Mouse (Mus musculus) bone marrow, adult 2 months (tissue): Measurements from ENCODE around the gene AW822073. TPM values are rescaled to one million over a fixed set of nuclear protein-coding genes. Genes with fewer than 3 reads are reported as not detected.

Experiments
- H3K27ac ChIP-seq: fragments of 200-500 bp; 2 replicates; pipeline ENCODE4 v1.5.1; 2012; ENCODE audit warnings: low read depth, mild to moderate bottlenecking, control low read depth, inconsistent platforms, low read length; ENCODE audit not compliant: control insufficient read depth, poor library complexity, insufficient read depth
- H3K4me1 ChIP-seq: fragments of 200-500 bp; 2 replicates; pipeline ENCODE4 v1.6.1; 2011; ENCODE audit warnings: low read length; ENCODE audit not compliant: control insufficient read depth, insufficient read depth
- H3K4me3 ChIP-seq: fragments of 200-500 bp; replicated peaks from 2 replicates; pipeline ENCODE3; 2011; ENCODE audit warnings: mild to moderate bottlenecking, low read depth, low read length, control low read depth; ENCODE audit not compliant: control insufficient read depth
- CTCF ChIP-seq: fragments of 200-500 bp; IDR thresholded peaks from 2 replicates; pipeline ENCODE4 v1.5.1; 2011; ENCODE audit warnings: low read length, control low read depth; ENCODE audit not compliant: control insufficient read depth, insufficient read depth
- POLR2A ChIP-seq: fragments of 200-500 bp; IDR thresholded peaks from 2 replicates; pipeline ENCODE4 v1.6.1; 2011; ENCODE audit warnings: low read depth, mild to moderate bottlenecking, control low read depth, low read length, borderline replicate concordance; ENCODE audit not compliant: control insufficient read depth
- WGBS: fragments of 180-500 bp; shearing (Covaris S2); methylation state at CpG from one replicate; pipeline ENCODE4 v1.1.7; 2018; 5-methylcytosine and 5-hydroxymethylcytosine counted together
- polyA plus RNA-seq: library from polyadenylated mRNA; stranded (reverse); fragments of >200 nt; gene quantifications from 2 replicates; pipeline ENCODE4 v1.2.4, GENCODE M21; 2011; ENCODE audit warnings: low replicate concordance; ENCODE audit not compliant: missing spikeins, insufficient read depth, insufficient read length

Gene AW822073
- polyA plus RNA-seq, 1 experiment = not detected

DNA sequence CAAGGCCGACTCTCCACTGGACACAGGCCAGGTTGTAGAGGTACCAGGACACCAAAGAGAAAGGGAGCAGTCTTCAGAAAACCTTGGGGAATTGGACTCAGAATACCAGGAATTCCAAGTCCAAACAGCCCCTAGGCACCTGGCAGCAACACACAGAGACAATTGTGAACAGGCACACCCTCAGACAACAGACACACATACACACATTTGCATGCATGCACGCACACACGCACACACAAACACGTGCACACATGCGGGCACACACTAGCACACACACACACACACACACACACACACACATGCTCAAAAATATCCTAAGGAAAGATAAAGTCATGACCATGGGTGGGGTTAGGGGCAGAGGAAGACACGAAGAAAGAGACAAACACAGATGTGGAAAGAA is 4.0 kb downstream of the AW822073 start:
- 78% methylated on average over 6 of the region's 6 CpGs for WGBS

DNA sequence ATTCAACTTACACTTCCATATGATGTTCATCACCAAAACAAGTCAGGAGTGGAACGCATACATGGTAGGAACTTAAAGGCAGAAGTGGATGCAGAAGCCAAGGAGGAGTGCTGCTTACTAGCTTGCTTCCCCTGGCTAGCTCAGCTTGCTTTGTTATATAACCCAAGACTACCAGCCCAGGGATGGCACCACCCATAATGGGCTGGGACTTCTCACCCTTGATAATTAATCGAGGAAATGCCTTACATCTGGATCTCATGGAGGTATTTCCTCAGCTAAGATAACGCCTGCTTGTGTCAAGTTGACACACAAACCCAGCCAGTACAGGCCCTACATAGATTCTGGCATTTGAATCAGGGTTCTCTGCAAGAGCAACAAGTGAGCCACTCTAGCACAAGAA is 7.4 kb downstream of the AW822073 start:
- TF ChIP-seq POLR2A = no peak
- no peak for TF ChIP-seq CTCF
- 78% methylated on average over 3 of the region's 3 CpGs for WGBS
- Histone ChIP-seq H3K4me3 (no peak overlapping the region), H3K4me1 (no peaks in the 10 kb centered on the region), H3K27ac (no peak overlapping the region)

More for the DNA sequence above, 4.0 kb downstream of the AW822073 start:
- TF ChIP-seq CTCF (no peak), POLR2A (no peak)
- no peak overlapping the region for H3K27ac ChIP-seq
- no peaks in the 10 kb centered on the region for H3K4me1 ChIP-seq
- no peak overlapping the region for H3K4me3 ChIP-seq

DNA sequence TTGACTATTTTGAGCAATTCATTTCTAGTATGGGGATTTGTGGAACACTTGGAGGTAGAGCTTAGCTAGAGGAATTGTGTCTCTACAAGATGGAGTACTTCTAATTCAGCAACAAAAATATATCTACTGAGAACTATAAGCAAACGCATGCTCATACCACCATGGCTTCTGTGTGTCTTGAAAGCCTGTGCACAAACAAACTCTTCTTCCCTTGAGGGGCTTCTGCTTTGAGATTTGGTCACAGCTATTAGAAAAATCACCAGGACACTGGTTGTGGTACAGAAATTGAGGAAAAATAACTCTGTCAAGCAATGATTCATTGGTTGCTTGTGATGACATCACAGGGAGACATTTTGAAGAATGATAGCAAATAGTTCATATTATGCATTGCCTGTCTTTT is 9.4 kb downstream of the AW822073 start:
- WGBS = 76% methylated on average over 1 of the region's 1 CpGs
- Histone ChIP-seq H3K27ac (no peak overlapping the region), H3K4me1 (no peaks in the 10 kb centered on the region), H3K4me3 (no peak overlapping the region)
- no peak for TF ChIP-seq CTCF
- no peak for TF ChIP-seq POLR2A

DNA sequence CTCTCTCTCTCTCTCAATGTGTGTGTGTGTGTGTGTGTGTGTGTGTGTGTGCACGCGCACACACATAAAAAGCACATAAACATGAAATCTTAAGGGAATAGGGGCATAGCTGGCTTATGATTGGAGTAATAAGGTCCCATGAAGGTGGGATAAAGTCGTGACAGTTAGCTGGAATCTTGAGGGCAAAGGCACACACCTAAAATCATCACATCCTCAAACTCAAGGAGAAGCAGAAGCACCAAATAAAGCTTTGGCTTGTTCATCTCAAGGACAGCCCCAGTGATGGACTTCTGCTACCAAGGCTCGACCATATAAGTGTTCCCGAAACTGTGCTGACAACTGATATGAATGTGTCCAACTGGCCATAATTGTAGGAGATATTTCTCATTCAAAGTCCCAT is 9.8 kb downstream of the AW822073 start:
- no peak overlapping the region for H3K4me3 ChIP-seq
- H3K4me1 ChIP-seq = no peaks in the 10 kb centered on the region
- TF ChIP-seq CTCF (no peak), POLR2A (no peak)
- WGBS = 72% methylated on average over 5 of the region's 5 CpGs
- no peak overlapping the region for H3K27ac ChIP-seq

DNA sequence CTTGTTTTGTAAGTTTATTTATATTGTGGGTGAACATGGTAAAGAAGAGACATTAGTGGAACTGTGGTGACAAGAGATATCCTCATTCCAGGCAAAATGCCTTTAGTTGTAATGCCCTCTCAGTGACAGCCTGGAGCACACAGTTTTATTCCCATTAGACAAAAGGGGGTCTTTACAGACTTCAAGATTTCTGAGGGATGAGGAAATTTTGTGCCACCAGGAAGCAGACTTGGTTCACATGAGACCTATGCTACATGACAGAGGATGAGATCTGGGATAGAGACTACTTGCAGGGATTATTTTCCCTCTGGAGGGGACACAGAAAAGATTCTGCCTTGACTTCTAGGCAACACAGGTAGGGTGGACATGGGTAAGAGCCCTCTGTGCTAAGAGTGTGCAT is 10.2 kb downstream of the AW822073 start:
- H3K4me1 ChIP-seq = no peaks in the 10 kb centered on the region
- no peak for TF ChIP-seq POLR2A
- no peak overlapping the region for H3K4me3 ChIP-seq
- no peak overlapping the region for H3K27ac ChIP-seq

DNA sequence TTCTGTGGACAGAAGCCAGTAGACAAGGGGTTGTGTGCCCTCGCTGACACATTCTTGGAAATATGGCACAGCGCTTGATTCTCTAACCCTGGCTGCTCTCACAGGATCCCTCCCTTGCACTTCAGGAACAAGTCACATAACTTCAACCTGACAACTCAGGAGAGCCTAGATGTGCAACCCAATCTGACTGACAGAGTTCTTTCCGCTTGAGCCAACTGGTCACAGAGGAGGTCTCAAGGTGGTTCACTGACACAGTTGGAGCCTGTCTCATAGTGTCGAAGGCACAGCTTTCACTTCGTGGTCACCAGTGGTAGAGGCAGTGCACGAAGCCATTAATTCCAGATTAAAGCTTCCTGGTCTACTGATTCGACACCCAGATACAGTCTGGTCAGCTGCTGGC is 12.5 kb downstream of the AW822073 start:
- no peaks in the 10 kb centered on the region for H3K4me1 ChIP-seq
- no peak for TF ChIP-seq POLR2A
- TF ChIP-seq CTCF = no peak
- no peak overlapping the region for H3K27ac ChIP-seq
- 66% methylated on average over 7 of the region's 7 CpGs for WGBS
- no peak overlapping the region for H3K4me3 ChIP-seq

DNA sequence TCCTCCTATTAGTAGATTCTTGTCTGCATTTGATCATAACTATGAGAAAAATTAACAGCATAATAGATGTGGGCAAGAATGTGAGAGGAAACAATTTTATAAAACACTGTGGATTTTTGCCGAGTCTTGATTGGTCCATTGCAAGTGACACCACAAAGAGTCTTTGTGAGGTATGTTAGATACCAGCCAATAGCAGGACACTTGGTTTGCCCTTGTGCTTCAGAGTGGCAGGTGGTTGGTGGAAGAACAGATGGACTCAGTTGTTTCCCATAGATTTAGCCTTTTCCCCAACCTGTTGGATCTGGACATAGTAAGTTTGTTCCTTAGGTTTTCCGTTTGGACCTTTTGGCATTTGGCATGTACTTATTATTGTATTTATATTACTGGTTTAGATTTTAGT is 13.5 kb downstream of the AW822073 start:
- Histone ChIP-seq H3K4me3 (no peak overlapping the region), H3K4me1 (no peaks in the 10 kb centered on the region)

DNA sequence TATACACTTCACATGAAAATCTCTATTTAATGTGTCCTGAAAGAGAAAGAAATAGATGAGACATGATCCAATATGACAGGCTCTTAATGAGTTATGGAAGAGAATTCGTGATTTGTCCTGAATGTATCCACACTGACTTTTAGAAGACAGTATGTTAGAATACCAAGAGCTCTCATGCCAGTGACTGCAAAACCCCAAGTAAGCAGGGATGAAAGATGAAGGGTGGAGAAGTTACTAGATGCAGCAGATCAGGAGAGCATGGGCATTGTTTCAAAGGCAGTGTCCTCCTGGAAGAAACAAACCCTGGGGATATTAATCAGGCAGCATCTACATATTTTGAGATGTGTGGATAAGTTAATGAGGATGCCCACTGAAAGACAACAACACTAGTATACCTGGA is 14.2 kb downstream of the AW822073 start:
- Histone ChIP-seq H3K27ac (no peak overlapping the region), H3K4me3 (no peak overlapping the region), H3K4me1 (no peaks in the 10 kb centered on the region)
- WGBS = 56% methylated on average over 1 of the region's 1 CpGs
- TF ChIP-seq POLR2A (no peak), CTCF (no peak)

More for the DNA sequence above, 13.5 kb downstream of the AW822073 start:
- H3K27ac ChIP-seq = no peak overlapping the region
- WGBS = 81% methylated on average over 2 of the region's 2 CpGs
- TF ChIP-seq CTCF = no peak
- TF ChIP-seq POLR2A = no peak

DNA sequence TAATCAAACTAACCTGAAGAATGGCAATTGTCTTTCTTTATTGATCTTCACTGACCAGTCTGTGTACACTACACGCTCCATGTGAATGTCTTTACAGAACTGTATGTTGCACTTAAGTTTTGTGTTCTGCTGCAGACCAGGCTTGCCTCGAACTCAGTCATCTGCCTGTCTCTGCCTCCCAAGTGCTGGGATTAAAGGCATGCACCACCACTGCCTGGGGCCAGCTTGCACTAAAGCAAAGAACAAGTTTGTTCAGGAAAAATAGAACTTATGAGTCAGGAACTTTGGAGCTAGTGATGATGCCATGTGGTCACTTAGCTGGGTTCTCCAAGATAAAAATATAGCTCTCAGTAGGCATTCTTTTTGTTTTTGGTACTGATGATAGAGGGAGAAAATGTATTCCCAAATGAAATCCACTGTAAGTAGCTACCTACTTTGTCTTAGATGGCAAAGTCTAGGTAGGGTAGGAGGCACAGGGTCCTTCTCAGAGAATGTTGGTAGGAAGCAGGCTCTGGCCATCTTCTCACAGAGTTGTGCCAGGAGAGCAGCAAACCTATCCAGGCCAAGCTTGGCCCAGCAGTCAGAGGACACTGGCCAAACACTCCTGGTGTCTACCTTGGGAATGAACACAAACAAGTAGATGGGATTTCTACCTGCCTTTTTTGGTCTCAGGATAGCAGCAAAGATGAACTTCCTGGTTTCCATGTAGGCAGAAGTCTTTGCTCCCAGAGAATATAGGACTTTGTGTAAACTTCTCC is 14.8 kb downstream of the AW822073 start:
- 57% methylated on average over 2 of the region's 2 CpGs for WGBS
- Histone ChIP-seq H3K4me1 (no peaks in the 10 kb centered on the region), H3K27ac (no peak overlapping the region), H3K4me3 (no peak overlapping the region)
- TF ChIP-seq CTCF (no peak), POLR2A (no peak)
